Mouse (Mus musculus): ENCODE data around the gene Prr3. TPM values are rescaled to one million over a fixed set of nuclear protein-coding genes. Genes with fewer than 3 reads are reported as not detected.
A peak's percentile ranks its signal among the peaks of the same experiment; 100 is the strongest.

The Prr3 gene
- polyA plus RNA-seq, 1 experiment from 2014 or later: 18.1 TPM

DNA sequence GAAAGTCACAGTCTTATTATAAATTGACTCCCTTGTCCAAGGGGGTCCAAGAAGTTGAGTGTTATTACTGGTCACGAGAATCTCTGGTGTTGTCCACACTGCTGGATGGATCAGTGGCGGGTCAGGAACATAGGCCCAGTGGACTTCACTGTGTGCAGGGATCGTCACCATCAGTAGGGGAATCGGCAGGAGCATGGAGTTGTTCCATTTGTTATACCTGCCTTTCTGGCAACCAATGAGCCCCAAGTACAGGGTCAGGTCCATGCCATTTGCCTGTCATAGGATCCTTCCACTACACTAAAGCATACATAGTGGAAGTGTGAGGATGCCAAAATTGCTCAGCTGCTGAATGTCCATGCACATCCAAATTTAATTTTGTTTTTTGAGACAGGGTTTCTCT, 47.4 kb downstream of the Prr3 start:
- Histone ChIP-seq H3K27ac (replicated peaks) (no peak overlapping the region), H3K9ac (no peak overlapping the region), H3K4me3 (no peak overlapping the region), H3K4me2 (no peak overlapping the region), H3K4me1 (no peaks in the 10 kb centered on the region), H3K9me3 (no peaks in the 10 kb centered on the region), H3K36me3 (peaks cover 47% of the 10 kb centered on the region), H3K27me3 (replicated peaks) (no peaks in the 10 kb centered on the region)
- 88% methylated on average over 4 of the region's 4 CpGs for WGBS
- no peak for ATAC-seq (ENCODE audit: extremely low read depth, insufficient number of reproducible peaks, low FRiP score, low TSS enrichment)

DNA sequence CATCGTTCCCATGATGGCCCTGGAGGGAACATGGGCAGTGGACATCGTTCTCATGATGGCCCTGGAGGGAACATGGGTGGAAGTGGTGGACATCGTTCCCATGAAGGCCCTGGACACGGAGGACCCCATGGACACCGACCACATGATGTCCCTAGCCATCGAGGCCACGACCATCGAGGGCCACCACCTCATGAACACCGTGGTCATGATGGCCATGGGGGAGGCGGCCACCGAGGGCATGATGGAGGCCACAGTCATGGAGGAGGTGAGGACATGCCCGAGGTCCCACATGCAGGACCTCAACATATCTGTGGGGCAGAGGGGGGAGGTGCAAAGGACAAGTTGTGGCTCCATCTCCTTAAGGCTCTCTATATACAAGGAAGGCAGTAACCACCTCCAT, 49.4 kb downstream of the Prr3 start:
- ATAC-seq (ENCODE audit: extremely low read depth, insufficient number of reproducible peaks, low FRiP score, low TSS enrichment): no peak
- no peak overlapping the region for H3K4me2 ChIP-seq
- H3K36me3 ChIP-seq: peaks cover 66% of the 10 kb centered on the region
- no peak overlapping the region for H3K4me3 ChIP-seq
- H3K9me3 ChIP-seq: no peaks in the 10 kb centered on the region
- 95% methylated on average over 12 of the region's 12 CpGs for WGBS
- no peaks in the 10 kb centered on the region for H3K27me3 ChIP-seq (replicated peaks)
- H3K4me1 ChIP-seq: 0 out of 2 replicates have a peak, but pooled peaks cover 2% of the 10 kb centered on the region
- H3K27ac ChIP-seq (replicated peaks): no peak overlapping the region
- no peak overlapping the region for H3K9ac ChIP-seq

DNA sequence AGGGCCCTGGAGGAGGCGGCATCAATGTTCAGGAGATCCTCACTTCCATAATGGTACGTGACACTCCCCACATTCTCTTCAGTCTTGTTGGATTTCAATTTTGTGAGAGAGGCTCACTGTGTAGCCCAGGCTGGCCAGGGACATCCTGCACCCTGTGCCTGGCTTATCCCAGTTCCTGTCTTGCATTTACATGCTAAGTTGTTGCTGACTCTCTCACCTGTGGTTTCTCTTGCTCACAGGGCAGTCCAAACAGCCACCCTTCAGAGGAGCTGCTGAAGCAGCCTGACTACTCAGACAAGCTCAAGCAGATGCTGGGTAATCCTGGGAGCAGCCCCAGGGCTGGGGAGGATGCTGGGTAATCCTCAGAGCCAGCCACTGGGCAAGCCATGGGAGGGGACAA, 50.5 kb downstream of the Prr3 start:
- no peak for ATAC-seq (ENCODE audit: extremely low read depth, insufficient number of reproducible peaks, low FRiP score, low TSS enrichment)
- H3K4me1 ChIP-seq: 0 out of 2 replicates have a peak, but pooled peaks cover 2% of the 10 kb centered on the region
- WGBS: 91% methylated on average over 2 of the region's 2 CpGs
- H3K9me3 ChIP-seq: no peaks in the 10 kb centered on the region
- no peak overlapping the region for H3K4me2 ChIP-seq
- H3K4me3 ChIP-seq: no peak overlapping the region
- no peaks in the 10 kb centered on the region for H3K27me3 ChIP-seq (replicated peaks)
- H3K36me3 ChIP-seq: peaks cover 76% of the 10 kb centered on the region
- no peak overlapping the region for H3K9ac ChIP-seq
- H3K27ac ChIP-seq (replicated peaks): no peak overlapping the region

DNA sequence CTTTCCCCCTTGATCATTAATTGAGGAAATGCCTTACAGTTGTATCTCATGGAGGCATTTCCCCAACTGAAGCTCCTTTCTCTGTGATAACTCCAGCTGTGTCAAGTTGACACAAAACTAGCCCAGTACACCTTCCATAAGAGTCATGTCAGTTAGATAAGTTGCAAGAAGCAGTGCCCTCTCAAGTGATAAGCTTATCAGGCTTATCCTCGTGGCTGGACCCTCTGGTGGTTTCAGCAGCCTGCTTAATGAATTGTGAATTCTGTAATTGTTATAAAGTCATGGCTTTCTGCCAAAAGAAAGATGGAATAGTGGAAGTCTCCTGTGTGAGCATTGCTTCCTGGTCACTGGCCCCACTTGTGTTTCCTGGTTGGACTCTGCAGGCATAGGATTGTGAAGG, 52.6 kb downstream of the Prr3 start:
- Histone ChIP-seq H3K27me3 (replicated peaks) (no peaks in the 10 kb centered on the region), H3K9me3 (no peaks in the 10 kb centered on the region), H3K4me2 (no peak overlapping the region), H3K9ac (no peak overlapping the region), H3K36me3 (peaks cover 93% of the 10 kb centered on the region), H3K27ac (replicated peaks) (no peak overlapping the region), H3K4me1 (0 out of 2 replicates have a peak, but pooled peaks cover 6% of the 10 kb centered on the region), H3K4me3 (no peak overlapping the region)
- ATAC-seq (ENCODE audit: extremely low read depth, insufficient number of reproducible peaks, low FRiP score, low TSS enrichment): no peak
- WGBS: 9% methylated on average over 1 of the region's 1 CpGs

DNA sequence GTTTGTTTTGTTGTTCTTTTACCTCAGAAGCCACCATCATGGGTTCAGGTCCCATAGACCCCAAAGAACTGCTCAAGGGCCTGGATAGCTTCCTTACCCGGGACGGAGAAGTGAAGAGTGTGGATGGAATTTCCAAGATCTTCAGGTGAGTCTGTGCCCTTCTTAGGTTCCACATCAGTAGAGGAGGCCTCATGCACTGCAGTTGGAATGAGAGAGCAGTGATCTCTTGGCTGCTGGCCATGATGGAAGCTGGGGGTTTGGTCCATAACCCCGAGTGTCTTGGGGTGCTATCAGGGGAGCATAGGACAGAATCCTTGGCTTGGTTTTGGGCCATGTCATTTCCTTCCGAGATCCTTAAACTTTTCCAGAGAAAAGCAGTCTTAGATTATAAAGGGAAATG, 56.8 kb downstream of the Prr3 start:
- Histone ChIP-seq H3K27ac (replicated peaks) (no peak overlapping the region), H3K27me3 (replicated peaks) (no peaks in the 10 kb centered on the region), H3K36me3 (peaks cover 67% of the 10 kb centered on the region), H3K4me2 (no peak overlapping the region), H3K4me3 (no peak overlapping the region), H3K4me1 (peaks cover 39% of the 10 kb centered on the region), H3K9me3 (no peaks in the 10 kb centered on the region), H3K9ac (no peak overlapping the region)
- ATAC-seq (ENCODE audit: extremely low read depth, insufficient number of reproducible peaks, low FRiP score, low TSS enrichment): no peak
- 90% methylated on average over 4 of the region's 4 CpGs for WGBS

DNA sequence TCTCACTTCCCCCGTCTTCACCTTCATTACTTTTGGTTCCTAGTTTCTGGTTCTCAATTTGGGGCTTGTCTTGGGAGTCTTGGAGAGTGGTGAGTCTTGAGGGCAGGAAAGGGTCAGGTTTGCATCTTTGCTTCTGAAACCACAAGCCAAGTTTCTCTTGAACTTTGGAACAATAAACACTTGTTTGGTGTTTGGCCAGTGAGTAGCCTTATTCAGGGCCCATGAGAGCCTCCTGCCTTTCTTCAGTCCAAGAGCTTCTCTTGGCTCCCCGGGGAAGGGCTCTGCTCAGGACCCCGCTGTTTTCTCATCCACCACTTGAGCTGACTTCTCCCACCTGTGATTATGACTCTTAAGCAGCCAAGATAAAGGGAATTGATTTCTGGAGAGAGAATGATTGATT, 57.5 kb downstream of the Prr3 start:
- Histone ChIP-seq H3K4me2 (no peak overlapping the region), H3K27ac (replicated peaks) (no peak overlapping the region; the same call in 1 of the 2 replicates), H3K4me3 (no peak overlapping the region), H3K4me1 (peaks cover 39% of the 10 kb centered on the region), H3K9ac (no peak overlapping the region), H3K9me3 (no peaks in the 10 kb centered on the region), H3K36me3 (peaks cover 64% of the 10 kb centered on the region), H3K27me3 (replicated peaks) (no peaks in the 10 kb centered on the region)
- no peak for ATAC-seq (ENCODE audit: extremely low read depth, insufficient number of reproducible peaks, low FRiP score, low TSS enrichment)
- 87% methylated on average over 3 of the region's 3 CpGs for WGBS

MicroRNAs within 50 kb of the gene (microRNA counts, 519-probe panel; counts per million panel counts)
- 209 counts per million, percentile 61 among the panel's probes with 10 or more counts for microRNA mmu-miR-877

Small RNAs within 50 kb of the gene (microRNA-seq; reads per million reads assigned to microRNA genes)
- 77.5 reads per million, percentile 51 among the genes with 10 or more reads in this experiment for gene Mir877

Other genes with a start within 250 kb of the Prr3 start
- 41.7 and 49.9 TPM in 2 replicates for gene Ier3, start 158.6 kb downstream of the Prr3 start, polyA plus RNA-seq (2015; fragmentation: Nextera tagmentation; extraction: Ambion mirVana)
- 81.1 and 99.0 TPM in 2 replicates for gene Flot1, start 157.0 kb downstream of the Prr3 start, polyA plus RNA-seq (2015; fragmentation: Nextera tagmentation; extraction: Ambion mirVana)
- gene Tubb5, start 141.9 kb downstream of the Prr3 start, polyA plus RNA-seq (2015; fragmentation: Nextera tagmentation; extraction: Ambion mirVana): 741 and 743 TPM in 2 replicates
- gene Mdc1, start 138.7 kb downstream of the Prr3 start, polyA plus RNA-seq (2015; fragmentation: Nextera tagmentation; extraction: Ambion mirVana): 17.7 and 18.4 TPM in 2 replicates
- 43.5 and 50.5 TPM in 2 replicates for gene Nrm, start 118.9 kb downstream of the Prr3 start, polyA plus RNA-seq (2015; fragmentation: Nextera tagmentation; extraction: Ambion mirVana)
- gene Ppp1r18, start 114.6 kb downstream of the Prr3 start, polyA plus RNA-seq (2015; fragmentation: Nextera tagmentation; extraction: Ambion mirVana): 19.8 and 21.0 TPM in 2 replicates
- gene Dhx16, start 100.4 kb downstream of the Prr3 start, polyA plus RNA-seq (2015; fragmentation: Nextera tagmentation; extraction: Ambion mirVana): 22.8 and 27.7 TPM in 2 replicates
- 25.2 and 31.3 TPM in 2 replicates for gene 2310061I04Rik, start 82.8 kb downstream of the Prr3 start, polyA plus RNA-seq (2015; fragmentation: Nextera tagmentation; extraction: Ambion mirVana)
- gene Atat1, start 70.2 kb downstream of the Prr3 start, polyA plus RNA-seq (2015; fragmentation: Nextera tagmentation; extraction: Ambion mirVana): 53.8 and 55.3 TPM in 2 replicates
- gene Mrps18b, start 63.8 kb downstream of the Prr3 start, polyA plus RNA-seq (2015; fragmentation: Nextera tagmentation; extraction: Ambion mirVana): 67.8 and 75.9 TPM in 2 replicates
- gene Ppp1r10, start 63.8 kb downstream of the Prr3 start, polyA plus RNA-seq (2015; fragmentation: Nextera tagmentation; extraction: Ambion mirVana): 24.6 and 26.3 TPM in 2 replicates
- 64.6 and 67.6 TPM in 2 replicates for gene Abcf1, start 10.5 kb downstream of the Prr3 start, polyA plus RNA-seq (2015; fragmentation: Nextera tagmentation; extraction: Ambion mirVana)
- gene Gnl1, start 385 bp downstream of the Prr3 start, polyA plus RNA-seq (2015; fragmentation: Nextera tagmentation; extraction: Ambion mirVana): 38.9 and 40.3 TPM in 2 replicates
- gene H2-T24, start 40.3 kb upstream of the Prr3 start, polyA plus RNA-seq (2015; fragmentation: Nextera tagmentation; extraction: Ambion mirVana): 2.4 and 2.8 TPM in 2 replicates
- 4.8 and 5.0 TPM in 2 replicates for gene H2-T23, start 52.6 kb upstream of the Prr3 start, polyA plus RNA-seq (2015; fragmentation: Nextera tagmentation; extraction: Ambion mirVana)
- gene H2-T22, start 62.5 kb upstream of the Prr3 start, polyA plus RNA-seq (2015; fragmentation: Nextera tagmentation; extraction: Ambion mirVana): 6.9 and 7.5 TPM in 2 replicates
- not detected in 2 replicates for gene Gm6034, start 62.7 kb upstream of the Prr3 start, polyA plus RNA-seq (2015; fragmentation: Nextera tagmentation; extraction: Ambion mirVana)
- gene Gm11127, start 78.1 kb upstream of the Prr3 start, polyA plus RNA-seq (2015; fragmentation: Nextera tagmentation; extraction: Ambion mirVana): not detected in 2 replicates
- not detected in 2 replicates for gene Gm19684, start 141.4 kb upstream of the Prr3 start, polyA plus RNA-seq (2015; fragmentation: Nextera tagmentation; extraction: Ambion mirVana)
- gene Gm7030, start 149.2 kb upstream of the Prr3 start, polyA plus RNA-seq (2015; fragmentation: Nextera tagmentation; extraction: Ambion mirVana): not detected in 2 replicates
- gene Gm8909, start 188.3 kb upstream of the Prr3 start, polyA plus RNA-seq (2015; fragmentation: Nextera tagmentation; extraction: Ambion mirVana): 1.3 and 1.9 TPM in 2 replicates
- gene H2-T3, start 210.1 kb upstream of the Prr3 start, polyA plus RNA-seq (2015; fragmentation: Nextera tagmentation; extraction: Ambion mirVana): 0.08 and 0.09 TPM in 2 replicates